Mouse (Mus musculus) C2C12 (cell line): Measurements from ENCODE around the gene Ntrk3.

ENCODE experiments used
- CTCF ChIP-seq: IDR thresholded peaks from one replicate; pipeline ENCODE4 v1.5.1; 2011; ENCODE audit not compliant: control insufficient read depth, insufficient read depth, insufficient read length
- MYOD1 ChIP-seq: IDR thresholded peaks from one replicate; pipeline ENCODE4 v1.6.1; 2011; ENCODE audit warnings: low read depth; ENCODE audit not compliant: control insufficient read depth, insufficient read length

- no peak for TF ChIP-seq CTCF
- no peak for TF ChIP-seq MYOD1
Observed at GRCm38 (mm10) chr7:78172267-78172955, 565.4 kb downstream of the Ntrk3 start.
